Mouse (Mus musculus): Measurements from ENCODE around the gene Bckdk.

Bckdk gene

DNA sequence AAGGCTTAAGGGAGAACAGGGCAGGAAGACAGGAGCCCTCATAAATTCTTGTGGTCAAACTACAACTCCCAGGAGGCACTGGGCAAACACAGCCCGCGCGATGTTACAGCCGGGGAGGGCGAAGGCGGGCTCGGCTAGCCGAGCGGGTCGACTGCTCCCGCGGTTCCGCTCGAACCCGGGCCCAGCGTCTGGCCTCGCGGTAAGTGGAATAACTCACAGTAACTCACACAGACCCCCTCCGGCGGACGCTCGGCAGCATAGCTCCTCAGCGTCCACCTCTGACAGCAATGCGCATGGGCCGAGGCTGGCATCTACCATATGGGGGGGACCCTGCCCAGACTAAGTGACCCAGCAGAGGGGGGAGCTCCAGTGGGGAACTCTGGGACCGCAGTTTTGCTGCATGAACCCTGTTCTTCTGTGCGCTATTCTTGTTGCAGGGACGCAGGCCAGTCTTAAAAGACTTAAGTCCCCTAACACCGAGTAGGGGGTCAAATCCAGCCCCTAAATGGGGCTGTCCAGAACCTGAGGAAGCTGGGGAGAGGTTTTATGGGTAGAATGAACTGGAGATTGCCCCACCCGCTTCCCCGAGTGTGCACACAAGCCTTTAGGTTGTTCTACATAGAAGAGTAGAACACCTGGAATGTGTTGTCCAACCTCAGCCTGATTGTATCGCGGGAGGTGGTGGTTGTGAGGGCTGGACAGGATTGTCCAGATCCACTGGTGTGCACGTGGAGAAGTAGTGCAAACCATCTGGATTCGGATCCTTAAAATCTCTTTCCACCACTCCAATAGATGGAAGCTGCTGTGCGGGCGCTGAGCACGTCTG lies at the start of gene Bckdk:
Gene Bckdk, plus strand, starts transcription at position 112 of the 826 bp plus-strand sequence.
- in situ Hi-C loops (cut with MboI; ENCODE audit: low pct_unique_long_range_greater_than_20kb in 1 of 2, low sequenced_read_pairs in 2 of 2, unreplicated experiment in 1 of 2), result no loop called here

GRCm38 (mm10) chr7:127858258-127858657 lies 45.6 kb upstream of the Bckdk start:
- in situ Hi-C loops (cut with MboI; ENCODE audit: low pct_unique_long_range_greater_than_20kb in 1 of 2, low sequenced_read_pairs in 2 of 2, unreplicated experiment in 1 of 2), result no loop called here

DNA sequence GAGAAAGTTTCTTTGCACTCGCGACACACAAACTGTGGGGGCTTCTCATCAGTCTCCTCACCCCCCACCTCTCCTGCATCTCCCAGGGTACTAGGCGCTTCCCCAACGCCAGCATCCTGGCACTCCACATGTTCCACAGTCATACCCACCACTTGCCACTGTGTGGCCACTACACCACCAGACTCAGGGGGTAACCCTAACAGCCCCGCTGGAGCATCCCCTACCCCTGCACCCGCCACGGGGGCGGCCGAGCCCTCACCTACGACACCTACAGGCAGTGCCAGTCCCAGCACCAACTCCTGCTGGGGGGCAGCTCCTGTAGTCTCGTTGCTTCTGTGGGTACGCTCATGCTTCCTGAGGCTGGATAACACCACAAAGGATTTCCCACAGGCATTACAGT lies 37.4 kb upstream of the Bckdk start:
- in situ Hi-C loops (cut with MboI; ENCODE audit: low pct_unique_long_range_greater_than_20kb in 1 of 2, low sequenced_read_pairs in 2 of 2, unreplicated experiment in 1 of 2), result no loop called here

DNA sequence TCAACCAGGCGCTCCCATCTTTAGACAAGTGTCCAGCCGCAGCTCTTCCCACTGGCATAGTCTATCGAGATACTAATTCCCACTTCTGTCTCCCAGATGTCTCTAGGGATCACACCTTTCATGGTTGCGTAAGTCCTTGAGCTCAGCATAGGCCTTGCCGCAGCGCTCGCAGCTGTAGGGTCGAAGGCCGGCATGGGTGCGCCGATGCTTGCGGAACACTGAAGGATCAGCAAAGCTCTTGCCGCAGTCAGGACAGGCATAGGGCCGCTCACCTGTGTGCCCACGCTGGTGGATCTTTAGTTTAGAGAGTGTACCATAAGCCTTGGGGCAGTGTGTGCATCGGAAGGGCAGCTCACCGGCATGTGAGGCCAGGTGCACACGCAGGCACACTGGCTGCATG lies 36.2 kb upstream of the Bckdk start:
- in situ Hi-C loops (cut with MboI; ENCODE audit: low pct_unique_long_range_greater_than_20kb in 1 of 2, low sequenced_read_pairs in 2 of 2, unreplicated experiment in 1 of 2), result no loop called here

GRCm38 (mm10) chr7:127869149-127869810 lies 34.6 kb upstream of the Bckdk start:
- in situ Hi-C loops (cut with MboI; ENCODE audit: low pct_unique_long_range_greater_than_20kb in 1 of 2, low sequenced_read_pairs in 2 of 2, unreplicated experiment in 1 of 2), result no loop called here

GRCm38 (mm10) chr7:127870136-127870821 lies 33.6 kb upstream of the Bckdk start:
- in situ Hi-C loops (cut with MboI; ENCODE audit: low pct_unique_long_range_greater_than_20kb in 1 of 2, low sequenced_read_pairs in 2 of 2, unreplicated experiment in 1 of 2), result no loop called here

DNA sequence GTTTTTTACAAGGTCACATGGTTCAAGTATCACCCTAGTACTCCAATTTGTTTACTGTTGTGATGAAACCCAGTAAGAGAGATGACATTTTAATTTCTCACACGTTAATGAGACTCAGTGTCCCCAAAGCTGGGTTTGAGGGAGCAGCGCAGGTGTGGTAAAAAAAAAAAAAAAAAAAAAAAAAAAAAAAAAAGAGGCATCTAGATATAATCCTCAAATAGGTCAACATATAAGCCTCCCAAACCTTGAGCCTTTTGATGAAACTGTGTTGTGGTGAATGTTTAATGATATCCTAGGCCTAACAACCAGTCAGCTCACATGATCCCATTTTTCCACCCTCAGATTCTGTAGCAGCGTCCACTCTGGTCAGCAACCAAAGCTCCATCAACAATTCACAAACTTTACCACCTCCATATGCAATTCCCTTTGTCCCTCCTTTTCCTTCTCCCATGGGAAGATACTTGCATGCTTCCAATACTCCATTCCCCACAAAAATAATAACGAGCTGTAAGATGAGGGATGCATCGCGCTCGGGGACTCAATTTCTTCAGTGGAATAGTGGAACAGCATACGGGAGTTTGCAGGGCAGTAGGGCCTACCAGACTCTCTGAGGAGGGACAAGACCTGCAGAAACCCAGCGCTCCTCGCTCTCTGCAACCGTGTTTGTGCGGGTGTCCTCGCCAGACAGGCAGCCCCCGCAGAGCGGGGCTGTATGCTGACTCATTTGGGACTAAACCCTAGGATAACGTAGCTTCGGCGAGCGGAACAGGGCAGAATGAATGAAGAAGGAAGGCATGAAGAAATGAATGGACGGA lies 28.9 kb upstream of the Bckdk start:
- in situ Hi-C loops (cut with MboI; ENCODE audit: low pct_unique_long_range_greater_than_20kb in 1 of 2, low sequenced_read_pairs in 2 of 2, unreplicated experiment in 1 of 2), result no loop called here

DNA sequence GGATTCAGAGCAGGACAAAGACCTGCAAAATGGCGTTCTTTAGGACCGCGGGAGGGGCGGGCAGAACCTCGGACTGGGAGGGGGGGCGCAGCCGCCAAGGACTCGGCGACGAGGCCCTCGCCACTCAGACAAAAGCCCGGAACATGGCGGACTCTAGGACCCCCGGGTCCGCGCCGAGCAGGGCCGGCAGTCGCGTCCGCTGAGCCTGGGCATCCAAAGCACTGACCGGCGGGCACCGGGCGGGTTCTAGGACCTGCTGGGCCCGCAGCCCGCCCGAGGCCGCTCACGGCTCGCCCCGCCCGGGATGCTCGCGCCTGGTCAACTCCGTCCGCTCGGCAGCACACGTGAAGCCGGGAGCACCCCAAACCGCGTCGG lies 28.3 kb upstream of the Bckdk start:
- in situ Hi-C loops (cut with MboI; ENCODE audit: low pct_unique_long_range_greater_than_20kb in 1 of 2, low sequenced_read_pairs in 2 of 2, unreplicated experiment in 1 of 2), result no loop called here

GRCm38 (mm10) chr7:127876041-127876466 lies 27.8 kb upstream of the Bckdk start, which contains the start of gene Zfp646:
Zfp646 (plus strand) TSS chr7:127876221.
- in situ Hi-C loops (cut with MboI; ENCODE audit: low pct_unique_long_range_greater_than_20kb in 1 of 2, low sequenced_read_pairs in 2 of 2, unreplicated experiment in 1 of 2), result no loop called here

GRCm38 (mm10) chr7:127876467-127877348 lies 27.2 kb upstream of the Bckdk start, which contains the start of gene Zfp668:
Zfp668 (minus strand) TSS chr7:127876828.
- in situ Hi-C loops (cut with MboI; ENCODE audit: low pct_unique_long_range_greater_than_20kb in 1 of 2, low sequenced_read_pairs in 2 of 2, unreplicated experiment in 1 of 2), result no loop called here

DNA sequence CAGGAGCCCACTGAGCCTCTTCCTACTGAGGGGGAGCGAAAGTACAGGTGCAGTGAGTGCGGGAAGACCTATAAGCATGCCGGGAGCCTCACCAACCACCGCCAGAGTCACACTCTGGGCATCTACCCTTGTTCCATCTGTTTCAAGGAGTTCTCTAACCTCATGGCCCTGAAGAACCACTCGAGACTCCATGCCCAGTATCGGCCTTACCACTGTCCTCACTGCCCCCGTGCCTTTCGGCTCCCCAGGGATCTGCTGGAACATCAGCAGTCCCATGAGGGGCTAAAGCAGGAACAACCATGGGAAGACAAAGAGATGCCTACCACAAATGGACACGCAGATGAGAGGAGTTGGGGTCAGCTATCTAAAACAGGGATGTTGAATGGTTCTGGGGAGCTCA lies 24.6 kb upstream of the Bckdk start:
- in situ Hi-C loops (cut with MboI; ENCODE audit: low pct_unique_long_range_greater_than_20kb in 1 of 2, low sequenced_read_pairs in 2 of 2, unreplicated experiment in 1 of 2), result no loop called here

GRCm38 (mm10) chr7:127880431-127880830 lies 23.5 kb upstream of the Bckdk start:
- in situ Hi-C loops (cut with MboI; ENCODE audit: low pct_unique_long_range_greater_than_20kb in 1 of 2, low sequenced_read_pairs in 2 of 2, unreplicated experiment in 1 of 2), result no loop called here

DNA sequence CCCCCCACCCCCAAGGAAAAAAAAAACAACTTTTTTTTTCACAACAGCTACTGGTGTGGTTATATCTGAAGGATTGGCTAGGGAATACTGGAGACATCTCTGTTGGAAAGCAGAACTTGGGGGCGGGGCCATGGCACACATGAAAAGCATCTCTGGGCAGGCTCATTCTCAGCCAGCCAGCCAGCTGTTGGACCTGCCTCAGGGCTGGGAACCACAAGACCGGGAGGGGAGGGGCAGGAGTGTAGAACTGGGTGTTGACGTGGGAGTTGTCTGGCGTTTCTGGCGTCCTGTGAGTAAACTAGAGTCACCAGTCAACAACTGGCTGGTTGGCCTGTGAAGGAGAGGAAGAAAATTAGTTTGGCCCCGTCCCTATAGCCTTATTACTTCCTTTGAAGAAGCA lies 17.9 kb upstream of the Bckdk start:
- in situ Hi-C loops (cut with MboI; ENCODE audit: low pct_unique_long_range_greater_than_20kb in 1 of 2, low sequenced_read_pairs in 2 of 2, unreplicated experiment in 1 of 2), result no loop called here

DNA sequence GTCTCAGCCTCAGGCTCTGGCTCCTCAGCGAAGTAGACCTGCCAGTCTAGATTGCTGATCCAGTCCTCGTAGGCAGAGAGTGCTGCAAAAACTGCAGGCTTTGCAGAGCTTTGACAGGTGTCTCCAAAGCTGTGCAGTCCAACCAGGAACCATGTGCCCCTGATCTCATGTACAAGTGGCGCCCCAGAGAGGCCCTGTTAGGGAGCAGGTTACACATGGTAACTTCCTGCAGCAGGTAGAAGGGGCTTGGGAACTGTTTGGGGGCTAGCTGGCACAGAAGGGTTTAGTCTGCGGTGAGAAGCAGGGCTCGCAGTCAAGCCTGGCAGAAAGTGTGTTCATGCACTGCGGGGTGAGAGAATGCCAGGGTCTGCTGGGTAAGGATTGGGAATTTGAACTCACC lies 17.3 kb upstream of the Bckdk start:
- in situ Hi-C loops (cut with MboI; ENCODE audit: low pct_unique_long_range_greater_than_20kb in 1 of 2, low sequenced_read_pairs in 2 of 2, unreplicated experiment in 1 of 2), result no loop called here

DNA sequence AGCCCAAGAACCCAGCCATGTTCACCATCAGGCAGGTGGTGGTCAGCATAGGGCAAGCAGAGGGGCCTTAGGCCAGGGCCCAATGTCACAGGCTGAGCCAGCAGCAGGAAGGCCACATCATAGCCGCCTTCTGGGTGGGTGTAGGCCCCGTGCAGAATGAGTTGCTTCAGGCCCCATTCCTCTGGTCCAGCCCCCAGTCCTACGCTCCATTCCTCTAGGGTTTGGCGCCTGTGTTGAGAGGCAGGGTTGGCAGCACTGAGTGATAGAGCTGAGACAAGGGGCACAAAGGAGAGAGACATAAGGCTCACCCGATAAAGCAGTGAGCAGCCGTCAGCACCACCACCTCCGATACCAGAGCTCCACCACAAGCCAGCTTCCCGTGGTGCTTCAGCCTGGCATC lies 16.7 kb upstream of the Bckdk start:
- in situ Hi-C loops (cut with MboI; ENCODE audit: low pct_unique_long_range_greater_than_20kb in 1 of 2, low sequenced_read_pairs in 2 of 2, unreplicated experiment in 1 of 2), result no loop called here

DNA sequence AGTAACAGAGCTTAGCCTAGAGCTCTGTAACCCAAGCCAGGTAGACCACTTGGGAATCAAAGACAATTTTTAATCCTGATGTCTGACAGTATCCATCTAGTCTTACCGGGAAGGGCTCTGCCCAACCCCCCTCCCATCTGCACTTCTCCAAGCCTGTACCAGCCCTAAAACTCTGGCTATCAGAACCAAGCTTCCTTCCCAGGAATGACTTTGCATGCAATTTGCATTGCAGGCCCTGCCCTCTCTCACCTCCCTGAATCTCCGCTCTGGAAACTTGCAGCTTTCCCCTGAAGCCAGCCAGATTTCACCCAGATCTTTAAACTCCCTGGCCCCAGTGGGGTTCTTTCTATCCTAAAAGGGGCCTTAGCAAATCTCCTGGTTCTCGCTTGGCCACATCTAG lies 16.1 kb upstream of the Bckdk start:
- in situ Hi-C loops (cut with MboI; ENCODE audit: low pct_unique_long_range_greater_than_20kb in 1 of 2, low sequenced_read_pairs in 2 of 2, unreplicated experiment in 1 of 2), result no loop called here

- in situ Hi-C loops (cut with MboI; ENCODE audit: low pct_unique_long_range_greater_than_20kb in 1 of 2, low sequenced_read_pairs in 2 of 2, unreplicated experiment in 1 of 2), result no loop called here
Measured at GRCm38 (mm10) chr7:127888821-127889220, 15.1 kb upstream of the Bckdk start.

- in situ Hi-C loops (cut with MboI; ENCODE audit: low pct_unique_long_range_greater_than_20kb in 1 of 2, low sequenced_read_pairs in 2 of 2, unreplicated experiment in 1 of 2), result no loop called here
Measured at GRCm38 (mm10) chr7:127890798-127891197, 13.1 kb upstream of the Bckdk start, which contains the start of gene Prss53. Prss53 (minus strand) TSS chr7:127890970.

Measured in mouse embryonic stem cell (cell line).